Mouse (Mus musculus) embryo, embryonic 10.5 days (tissue): ENCODE data around the gene Dnajc8.
A peak's percentile ranks its signal among the peaks of the same experiment; 100 is the strongest.
"Not testable (repeated sequence)": the region's sequence is repeated elsewhere in the genome, so short reads cannot be mapped to it uniquely, and the experiment has no call there.

Experiments used
- DNase-seq: peaks from one replicate; pipeline ENCODE4 v3.0.0-alpha.2; 2015; ENCODE audit warnings: low spot score

Dnajc8 gene

DNA sequence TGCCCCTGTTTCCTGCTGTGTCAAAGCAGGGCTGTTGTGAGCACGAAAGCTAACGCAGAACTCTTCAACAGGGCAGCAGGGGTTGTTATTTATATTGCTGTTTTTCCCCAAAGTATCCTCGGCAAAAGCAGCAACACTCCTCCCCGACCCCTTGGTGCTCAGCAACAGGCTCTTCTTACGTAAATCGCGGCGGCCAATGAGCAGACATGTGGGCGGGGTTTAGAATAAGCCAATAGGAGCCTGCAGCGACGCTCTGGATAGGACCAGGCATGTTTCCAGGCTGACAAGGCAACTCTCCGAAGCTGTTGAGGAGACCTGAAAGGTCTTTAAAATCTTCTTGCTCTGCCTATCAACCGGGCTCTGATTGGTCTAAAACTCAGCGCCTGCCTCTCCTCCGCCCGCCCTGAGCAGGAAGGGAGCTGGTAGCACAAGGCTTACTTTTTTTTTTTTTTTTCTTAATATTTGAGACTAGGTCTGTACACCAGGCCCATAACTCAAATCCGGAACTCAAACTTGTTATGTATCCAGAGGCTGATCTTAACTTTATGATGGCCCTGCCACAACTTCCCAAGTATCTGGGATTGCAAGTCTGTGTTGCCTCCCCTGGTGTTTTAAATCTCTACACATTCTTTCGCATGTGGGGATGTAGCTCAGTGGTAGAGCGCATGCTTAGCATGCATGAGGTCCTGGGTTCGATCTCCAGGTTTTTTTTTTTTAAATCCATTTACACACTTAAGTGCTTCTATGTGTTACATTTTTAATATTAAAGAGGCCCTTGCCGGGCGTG, 19.8 kb upstream of the Dnajc8 start:
- peak; percentile 99 for DNase-seq

GRCm38 (mm10) chr4:132518066-132518465, 17.3 kb upstream of the Dnajc8 start:
- DNase-seq, result no peak

GRCm38 (mm10) chr4:132519188-132519587, 16.2 kb upstream of the Dnajc8 start:
- DNase-seq, result no peak

DNA sequence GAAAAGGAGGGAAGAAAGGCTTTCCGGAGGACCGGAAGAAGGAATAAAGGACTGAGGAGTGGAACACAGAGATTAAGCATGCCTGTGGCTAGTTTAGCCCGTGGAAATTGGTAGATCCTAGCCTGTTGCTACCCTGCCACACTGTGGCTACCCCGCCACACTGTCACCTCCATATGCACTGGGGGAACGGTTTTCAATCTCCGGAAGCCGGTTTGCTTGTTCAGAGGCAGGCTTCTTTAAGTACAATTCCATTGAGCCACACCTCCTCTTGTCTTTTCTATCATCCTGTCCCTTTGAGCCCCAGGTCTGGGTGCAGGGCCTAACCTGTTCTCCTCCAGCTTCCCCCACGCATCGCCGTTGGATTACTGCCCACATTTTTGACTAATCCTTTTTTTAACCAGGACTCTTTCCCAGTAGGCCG, 11.0 kb upstream of the Dnajc8 start:
- DNase-seq, result no peak

DNA sequence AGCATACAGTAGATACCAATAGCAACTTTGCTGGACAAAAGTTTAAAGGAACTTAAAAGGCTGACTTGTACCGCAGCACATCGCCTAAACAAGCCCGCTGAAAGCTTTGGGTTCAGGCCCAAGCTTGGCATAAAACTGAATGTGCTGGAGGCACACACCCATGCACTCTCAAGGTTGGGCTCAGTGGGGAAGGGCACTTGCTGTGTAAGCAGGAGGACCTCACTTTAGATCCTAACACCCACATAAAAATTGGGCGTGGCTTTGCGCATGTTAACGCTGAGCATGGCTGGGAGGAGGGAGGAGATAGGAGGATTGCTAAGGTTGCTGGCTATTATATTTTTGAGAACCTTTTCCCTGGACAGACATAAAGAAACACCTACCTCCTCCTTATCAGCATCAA, 10.5 kb upstream of the Dnajc8 start:
- DNase-seq, result no peak

DNA sequence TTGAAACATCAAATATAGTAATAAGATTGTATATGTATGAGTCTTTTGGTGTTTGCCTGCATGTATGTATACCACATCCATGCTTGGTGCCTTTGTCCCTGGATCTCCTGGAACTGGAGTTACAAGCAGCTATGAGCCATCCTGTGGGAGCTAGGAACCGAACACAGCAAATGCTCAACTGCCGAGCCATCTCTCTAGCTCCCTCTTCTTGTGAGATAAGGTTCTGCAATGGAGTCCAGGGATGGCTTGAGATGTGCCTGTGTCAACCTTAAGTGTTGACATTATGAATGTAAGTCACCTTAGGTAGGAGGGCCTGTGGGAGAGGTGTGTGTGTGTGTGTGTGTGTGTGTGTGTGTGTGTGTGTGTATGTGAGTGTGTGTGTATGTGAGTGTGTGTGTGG, 8.7 kb upstream of the Dnajc8 start:
- DNase-seq, result peak; percentile 48

GRCm38 (mm10) chr4:132527917-132528522, 7.3 kb upstream of the Dnajc8 start:
- no peak for DNase-seq

GRCm38 (mm10) chr4:132529344-132529743, 6.0 kb upstream of the Dnajc8 start:
- no peak for DNase-seq

- no peak for DNase-seq
These were observed 5.1 kb upstream of the Dnajc8 start for GRCm38 (mm10) chr4:132530033-132530804.

DNA sequence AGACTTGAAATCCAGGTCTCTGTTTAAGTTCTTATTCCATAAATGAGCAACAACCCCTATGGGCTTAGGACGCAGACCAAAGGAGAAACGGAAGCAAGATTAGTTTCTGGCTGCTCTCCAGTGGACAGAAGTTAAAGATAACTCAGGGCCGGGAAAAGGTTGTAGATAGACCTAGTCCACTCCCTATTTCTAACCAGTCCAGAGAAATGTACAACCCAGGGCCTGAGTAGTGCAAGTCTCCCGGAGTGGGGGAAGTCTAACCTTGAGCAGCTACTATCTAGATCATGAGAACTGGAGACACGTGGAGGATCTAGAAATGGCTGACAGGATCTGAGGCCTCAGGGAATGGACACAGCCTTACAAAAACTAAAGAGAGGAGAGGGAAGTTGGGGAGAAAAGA, 2.9 kb upstream of the Dnajc8 start:
- DNase-seq, result peak; percentile 55

DNA sequence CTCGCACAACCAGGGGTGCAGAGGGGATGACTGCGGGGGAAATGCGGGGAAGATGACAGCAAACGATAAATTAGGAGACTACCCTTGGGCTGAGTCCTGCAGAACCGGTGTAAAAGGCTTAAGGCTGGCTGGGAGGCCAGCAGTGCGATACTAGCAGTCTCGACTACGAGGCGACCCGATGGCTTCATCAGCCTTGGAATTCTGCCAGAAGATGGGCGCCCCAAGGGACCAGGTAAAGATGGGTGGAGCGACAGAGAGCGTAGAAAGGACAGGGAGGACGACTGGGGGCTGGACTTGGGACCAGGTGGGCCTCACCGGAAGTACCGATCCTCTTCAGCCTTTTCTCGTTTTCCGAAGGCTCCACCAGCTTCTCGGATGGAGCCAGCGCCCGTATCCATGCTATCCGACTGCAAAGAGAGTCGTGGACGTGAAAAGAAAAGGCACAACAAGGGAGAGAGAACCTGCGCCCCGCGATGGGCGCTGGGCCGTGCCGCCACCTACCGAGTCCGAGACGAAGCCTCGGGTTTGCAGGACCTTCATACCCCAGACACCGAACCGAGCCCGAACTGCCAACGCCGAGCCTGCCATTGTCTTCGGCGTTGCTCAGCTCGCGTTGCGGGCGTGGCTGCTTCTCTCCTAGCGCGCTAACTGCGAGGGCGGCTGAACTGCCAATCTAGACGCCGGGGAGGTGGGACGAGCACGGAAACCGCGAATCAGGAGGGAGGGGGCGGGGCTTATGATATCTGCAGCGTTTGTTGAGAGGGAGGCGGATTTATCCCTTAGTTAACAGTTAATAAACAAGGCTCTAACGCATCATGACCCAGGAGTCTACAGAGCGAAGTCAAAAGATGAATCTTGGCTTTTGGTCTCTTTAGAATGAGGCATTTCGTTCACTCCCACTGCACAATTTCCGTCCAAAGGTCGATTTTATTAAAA, 2.1 kb upstream of the Dnajc8 start, which contains the start of gene Atpif1:
TSS of gene Atpif1 (minus strand) at position 679 of the 936 bp plus-strand sequence.
- peak; percentile 99 for DNase-seq

- no peak for DNase-seq
These were observed 4.1 kb downstream of the Dnajc8 start for GRCm38 (mm10) chr4:132539481-132539880.

- no peak for DNase-seq
These were observed 6.1 kb downstream of the Dnajc8 start for GRCm38 (mm10) chr4:132541413-132541812.

- no peak for DNase-seq
These were observed 7.4 kb downstream of the Dnajc8 start for GRCm38 (mm10) chr4:132542724-132543123.

- peak; percentile 85 for DNase-seq
These were observed 10.5 kb downstream of the Dnajc8 start for GRCm38 (mm10) chr4:132545851-132546250.

- no peak for DNase-seq
These were observed 18.9 kb downstream of the Dnajc8 start for GRCm38 (mm10) chr4:132554221-132554620.

GRCm38 (mm10) chr4:132554653-132555052, 19.3 kb downstream of the Dnajc8 start:
- DNase-seq, result no peak

GRCm38 (mm10) chr4:132555550-132555949, 20.2 kb downstream of the Dnajc8 start:
- not testable (repeated sequence) for DNase-seq

DNA sequence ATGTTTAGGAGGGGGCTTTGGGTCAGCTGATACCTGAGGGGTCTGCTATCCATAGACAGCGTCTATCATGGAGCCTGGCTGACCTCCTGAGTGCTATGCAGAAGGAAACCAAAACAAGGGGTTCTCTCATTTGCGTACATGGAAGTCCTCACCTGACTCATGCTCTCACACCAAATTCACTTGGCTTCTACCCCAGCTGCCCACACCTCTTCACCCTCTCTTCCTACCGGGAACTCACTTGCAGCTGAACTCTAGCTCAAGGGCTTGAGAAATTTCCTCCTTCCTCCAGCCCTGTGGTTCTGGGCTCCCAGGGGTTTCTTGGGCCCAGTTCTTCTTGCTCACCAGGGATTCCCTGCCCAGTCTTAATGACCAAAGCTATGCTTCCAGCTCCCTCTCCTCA, 27.9 kb downstream of the Dnajc8 start:
- no peak for DNase-seq

DNA sequence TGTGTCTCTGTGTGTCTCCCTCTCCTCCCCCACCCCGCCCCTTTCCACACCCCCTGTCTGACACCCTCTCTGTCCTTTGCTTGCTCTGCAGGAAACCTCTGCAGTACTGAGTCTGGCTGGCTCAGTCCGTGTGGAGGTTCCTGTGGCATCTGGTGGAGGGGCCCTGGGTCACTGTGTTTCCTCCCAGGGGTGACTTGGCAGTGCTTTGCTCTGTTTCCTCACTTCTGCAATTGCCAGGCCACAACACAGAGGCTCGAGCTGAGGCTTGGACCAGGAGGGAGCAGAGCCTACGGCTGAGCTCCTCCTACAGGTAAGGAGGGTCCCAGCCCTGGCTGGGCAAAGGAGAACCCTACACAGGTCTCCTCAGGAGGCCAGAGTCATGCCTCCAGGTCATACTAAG, 28.6 kb downstream of the Dnajc8 start, which contains the start of gene Ptafr:
TSS of gene Ptafr (plus strand) at position 103 of the 400 bp plus-strand sequence.
- DNase-seq, result no peak

GRCm38 (mm10) chr4:132565089-132565747, 29.9 kb downstream of the Dnajc8 start:
- DNase-seq, result no peak
